Mouse (Mus musculus) MEL (cell line): ENCODE data around the gene Marveld2. TPM values are rescaled to one million over a fixed set of nuclear protein-coding genes. Genes with fewer than 3 reads are reported as not detected.
A peak's percentile ranks its signal among the peaks of the same experiment; 100 is the strongest.

Experiments
- DNase-seq: peaks from one replicate; pipeline ENCODE4 v3.0.0; 2011; ENCODE audit warnings: low read depth, low spot score
- H3K27ac ChIP-seq: 2 replicates; pipeline ENCODE4 v1.5.1; 2012; ENCODE audit warnings: low read depth, mild to moderate bottlenecking, control low read depth, low read length, moderate library complexity; ENCODE audit not compliant: control insufficient read depth
- H3K27me3 ChIP-seq, 2 experiments: fragments of 150-350 bp in 1 of 2; sonication (generic) in 1 of 2; 2 replicates each; pipeline ENCODE4 v1.6.1; 2012; ENCODE audit warnings: low read length in 2 of 2, mild to moderate bottlenecking in 2 of 2, improper control_type of control experiment in 1 of 2, moderate library complexity in 1 of 2; ENCODE audit not compliant: insufficient read depth in 2 of 2, control insufficient read depth in 1 of 2
- H3K36me3 ChIP-seq, 2 experiments: 2 replicates each; pipeline ENCODE4 v1.6.1; 2012 to 2014; ENCODE audit warnings: low read length in 2 of 2, improper control_type of control experiment in 1 of 2, inconsistent platforms in 1 of 2, mild to moderate bottlenecking in 1 of 2; ENCODE audit not compliant: insufficient read depth in 2 of 2, control insufficient read depth in 1 of 2
- H3K4me1 ChIP-seq, 2 experiments: fragments of 150-350 bp in 1 of 2; sonication (generic) in 1 of 2; 2 replicates each; pipeline ENCODE4 v1.6.1; 2012; ENCODE audit warnings: low read length in 2 of 2, improper control_type of control experiment in 1 of 2, mild to moderate bottlenecking in 1 of 2; ENCODE audit not compliant: insufficient read depth in 2 of 2, control insufficient read depth in 1 of 2
- H3K4me3 ChIP-seq, 2 experiments: fragments of 150-350 bp in 1 of 2; sonication (generic) in 1 of 2; 2 replicates each; pipeline ENCODE4 v1.5.1; 2012; ENCODE audit warnings: low read depth in 2 of 2, low read length in 2 of 2, mild to moderate bottlenecking in 2 of 2, moderate library complexity in 2 of 2, control low read depth in 1 of 2, improper control_type of control experiment in 1 of 2; ENCODE audit not compliant: control insufficient read depth in 1 of 2, insufficient read depth in 1 of 2
- H3K79me2 ChIP-seq: 2 replicates; pipeline ENCODE4 v1.6.1; 2012; ENCODE audit warnings: mild to moderate bottlenecking, low read length, moderate library complexity; ENCODE audit not compliant: control insufficient read depth, poor library complexity, insufficient read depth
- H3K9ac ChIP-seq: 2 replicates; pipeline ENCODE4 v1.6.1; 2012; ENCODE audit warnings: low read depth, mild to moderate bottlenecking, control low read depth, low read length, moderate library complexity; ENCODE audit not compliant: control insufficient read depth, poor library complexity, severe bottlenecking
- H3K9me3 ChIP-seq: fragments of 150-350 bp; sonication (generic); replicated peaks from 2 replicates; pipeline ENCODE4 v1.6.1; 2012; ENCODE audit warnings: mild to moderate bottlenecking, low read length, improper control_type of control experiment, moderate library complexity; ENCODE audit not compliant: insufficient read depth
- CHD2 ChIP-seq: IDR thresholded peaks from 2 replicates; pipeline ENCODE4 v1.6.1; 2011; ENCODE audit warnings: low read length, improper control_type of control experiment
- ELF1 ChIP-seq: IDR thresholded peaks from 2 replicates; pipeline ENCODE4 v1.6.1; 2014; ENCODE audit warnings: low read depth, mild to moderate bottlenecking, inconsistent platforms, low read length, improper control_type of control experiment, moderate library complexity
- EP300 ChIP-seq, 2 experiments: IDR thresholded peaks; 2 replicates each; pipeline ENCODE4 v1.6.1; 2011; ENCODE audit warnings: improper control_type of control experiment in 2 of 2, low read length in 2 of 2, low read depth in 1 of 2, mild to moderate bottlenecking in 1 of 2
- HCFC1 ChIP-seq: IDR thresholded peaks from 2 replicates; pipeline ENCODE4 v1.6.1; 2012; ENCODE audit warnings: low read depth, mild to moderate bottlenecking, inconsistent platforms, low read length, improper control_type of control experiment, moderate library complexity
- JUND ChIP-seq: IDR thresholded peaks from 2 replicates; pipeline ENCODE4 v1.6.1; 2011; ENCODE audit warnings: low read depth, mild to moderate bottlenecking, improper control_type of control experiment, low read length
- MAX ChIP-seq: IDR thresholded peaks from 2 replicates; pipeline ENCODE4 v1.6.1; 2011; ENCODE audit warnings: low read length, improper control_type of control experiment
- MEF2A ChIP-seq: IDR thresholded peaks from 2 replicates; pipeline ENCODE4 v1.6.1; 2014; ENCODE audit warnings: low read depth, mild to moderate bottlenecking, inconsistent platforms, low read length, improper control_type of control experiment; ENCODE audit not compliant: poor library complexity, insufficient replicate concordance, severe bottlenecking; ENCODE audit errors: extremely low read depth
- NRF1 ChIP-seq: IDR thresholded peaks from 2 replicates; pipeline ENCODE4 v1.6.1; 2014; ENCODE audit warnings: low read depth, mild to moderate bottlenecking, inconsistent platforms, low read length, improper control_type of control experiment, moderate library complexity; ENCODE audit not compliant: poor library complexity, insufficient read depth, severe bottlenecking
- POLR2A ChIP-seq, 2 experiments: IDR thresholded peaks; 2 replicates each; pipeline ENCODE4 v1.6.1; 2011 to 2012; ENCODE audit warnings: low read length in 2 of 2, mild to moderate bottlenecking in 2 of 2, control low read depth in 1 of 2, improper control_type of control experiment in 1 of 2, low read depth in 1 of 2, moderate library complexity in 1 of 2; ENCODE audit not compliant: control insufficient read depth in 1 of 2, insufficient read depth in 1 of 2, poor library complexity in 1 of 2
- TAL1 ChIP-seq: IDR thresholded peaks from 2 replicates; pipeline ENCODE4 v1.6.1; 2012; ENCODE audit warnings: mild to moderate bottlenecking, inconsistent platforms, low read length, moderate library complexity, mixed read lengths
- USF1 ChIP-seq: IDR thresholded peaks from 2 replicates; pipeline ENCODE4 v1.6.1; 2014; ENCODE audit warnings: low read depth, mild to moderate bottlenecking, inconsistent platforms, low read length, improper control_type of control experiment, moderate library complexity
- ZC3H11A ChIP-seq: IDR thresholded peaks from 2 replicates; pipeline ENCODE4 v1.6.1; 2012; ENCODE audit warnings: low read depth, mild to moderate bottlenecking, inconsistent platforms, low read length, improper control_type of control experiment
- ZMIZ1 ChIP-seq: IDR thresholded peaks from 2 replicates; pipeline ENCODE4 v1.6.1; 2012; ENCODE audit warnings: low read depth, mild to moderate bottlenecking, inconsistent platforms, low read length, improper control_type of control experiment, moderate library complexity
- polyA plus RNA-seq, 2 experiments: library from polyadenylated mRNA; stranded (reverse) in 1 of 2; unstranded in 1 of 2; fragments of >175 nt in 1 of 2; fragments of >200 nt in 1 of 2; gene quantifications; 2 replicates each; pipeline versions ENCODE4 v1.2.1 to v1.2.4; 2012; ENCODE audit warnings: low replicate concordance in 2 of 2, low read depth in 1 of 2; ENCODE audit not compliant: insufficient read length in 2 of 2, insufficient read depth in 1 of 2, missing spikeins in 1 of 2
- total RNA-seq: library from RNA; depleted of rRNA; stranded (reverse); fragments of 300-350 nt; gene quantifications from 2 replicates; pipeline ENCODE4 v1.2.3, GENCODE M21; 2012

The Marveld2 gene
- total and polyA plus RNA-seq, 3 experiments = not detected

- Histone ChIP-seq H3K79me2 (no peaks in the 10 kb centered on the region), H3K9me3 (no peaks in the 10 kb centered on the region), H3K4me1 (no peaks in the 10 kb centered on the region), H3K27ac (no peak overlapping the region), H3K36me3 (no peaks in the 10 kb centered on the region), H3K27me3 (no peaks in the 10 kb centered on the region), H3K9ac (no peak overlapping the region), H3K4me3 (no peak overlapping the region)
- TF ChIP-seq ELF1 (no peak), ZMIZ1 (no peak), NRF1 (no peak), POLR2A (IDR thresholded peaks at IDR 0.05; ENCODE audit: control insufficient read depth in 1 of 2, insufficient read depth in 1 of 2, low read depth in 1 of 2, low read length in 2 of 2, poor library complexity in 1 of 2) (no peak), TAL1 (no peak), MEF2A (no peak), ZC3H11A (no peak), HCFC1 (no peak), MAX (no peak), EP300 (IDR thresholded peaks at IDR 0.05; ENCODE audit: low read depth in 1 of 2, low read length in 2 of 2) (no peak), JUND (no peak), CHD2 (no peak)
- DNase-seq = no peak
Observed at GRCm38 (mm10) chr13:100594838-100595551, 21.8 kb downstream of the Marveld2 start.

GRCm38 (mm10) chr13:100594041-100594792 is 22.6 kb downstream of the Marveld2 start:
- Histone ChIP-seq H3K27ac (no peak overlapping the region), H3K27me3 (no peaks in the 10 kb centered on the region), H3K9ac (no peak overlapping the region), H3K4me1 (no peaks in the 10 kb centered on the region), H3K79me2 (no peaks in the 10 kb centered on the region), H3K36me3 (no peaks in the 10 kb centered on the region), H3K4me3 (no peak overlapping the region), H3K9me3 (no peaks in the 10 kb centered on the region)
- TF ChIP-seq MAX (no peak), USF1 (0 out of 2 replicates have a peak, but pooled peaks have one; percentile 14)
- no peak for DNase-seq
